Mouse (Mus musculus) embryo, embryonic 9.5 days (tissue): ENCODE data around the gene Srcap.
A peak's percentile ranks its signal among the peaks of the same experiment; 100 is the strongest.

Experiments
- DNase-seq: peaks from one replicate; pipeline ENCODE4 v3.0.0-alpha.2; 2017; ENCODE audit errors: extremely low spot score

Gene Srcap

GRCm38 (mm10) chr7:127574115-127574514, 62.3 kb downstream of the Srcap start:
- no peak for DNase-seq

GRCm38 (mm10) chr7:127583260-127583659, 71.5 kb downstream of the Srcap start:
- no peak for DNase-seq

GRCm38 (mm10) chr7:127585031-127585430, 73.2 kb downstream of the Srcap start:
- DNase-seq, result no peak

- DNase-seq, result no peak
Observed at GRCm38 (mm10) chr7:127586149-127586548, 74.4 kb downstream of the Srcap start.

GRCm38 (mm10) chr7:127587196-127587595, 75.4 kb downstream of the Srcap start:
- no peak for DNase-seq

- peak; percentile 94 for DNase-seq
Observed at GRCm38 (mm10) chr7:127588011-127588871, 76.5 kb downstream of the Srcap start, which contains the start of the genes Ccdc189 and Rnf40. Ccdc189 (minus strand) TSS chr7:127588595. Rnf40 (plus strand) TSS chr7:127588767.

GRCm38 (mm10) chr7:127588901-127589300, 77.1 kb downstream of the Srcap start:
- no peak for DNase-seq

- no peak for DNase-seq
Observed at GRCm38 (mm10) chr7:127589637-127590036, 77.9 kb downstream of the Srcap start.

- DNase-seq, result no peak
Observed at GRCm38 (mm10) chr7:127591108-127591507, 79.3 kb downstream of the Srcap start.

- no peak for DNase-seq
Observed at GRCm38 (mm10) chr7:127592575-127592974, 80.8 kb downstream of the Srcap start.

GRCm38 (mm10) chr7:127596747-127597146, 85.0 kb downstream of the Srcap start:
- no peak for DNase-seq

GRCm38 (mm10) chr7:127600612-127601011, 88.8 kb downstream of the Srcap start:
- DNase-seq, result no peak

- DNase-seq, result no peak
Observed at GRCm38 (mm10) chr7:127601735-127602134, 90.0 kb downstream of the Srcap start.

- no peak for DNase-seq
Observed at GRCm38 (mm10) chr7:127602903-127603302, 91.1 kb downstream of the Srcap start.

GRCm38 (mm10) chr7:127604256-127604655, 92.5 kb downstream of the Srcap start:
- DNase-seq, result no peak

GRCm38 (mm10) chr7:127607150-127607549, 95.4 kb downstream of the Srcap start:
- no peak for DNase-seq
